Mouse (Mus musculus) MEL (cell line): Measurements from ENCODE around the gene Nkx2-3.

Experiments used
- EP300 ChIP-seq, 2 experiments: IDR thresholded peaks; 2 replicates each; pipeline ENCODE4 v1.6.1; 2011; ENCODE audit warnings: improper control_type of control experiment in 2 of 2, low read length in 2 of 2, low read depth in 1 of 2, mild to moderate bottlenecking in 1 of 2
- HCFC1 ChIP-seq: IDR thresholded peaks from 2 replicates; pipeline ENCODE4 v1.6.1; 2012; ENCODE audit warnings: low read depth, mild to moderate bottlenecking, inconsistent platforms, low read length, improper control_type of control experiment, moderate library complexity
- TAL1 ChIP-seq: IDR thresholded peaks from 2 replicates; pipeline ENCODE4 v1.6.1; 2012; ENCODE audit warnings: mild to moderate bottlenecking, inconsistent platforms, low read length, moderate library complexity, mixed read lengths
- TCF12 ChIP-seq: IDR thresholded peaks from 2 replicates; pipeline ENCODE4 v1.6.1; 2014; ENCODE audit warnings: low read depth, mild to moderate bottlenecking, inconsistent platforms, low read length, improper control_type of control experiment, moderate library complexity
- UBTF ChIP-seq: IDR thresholded peaks from 2 replicates; pipeline ENCODE4 v1.6.1; 2012; ENCODE audit warnings: low read depth, mild to moderate bottlenecking, inconsistent platforms, low read length, improper control_type of control experiment, moderate library complexity, borderline replicate concordance; ENCODE audit not compliant: insufficient read depth
- USF1 ChIP-seq: IDR thresholded peaks from 2 replicates; pipeline ENCODE4 v1.6.1; 2014; ENCODE audit warnings: low read depth, mild to moderate bottlenecking, inconsistent platforms, low read length, improper control_type of control experiment, moderate library complexity
- ZC3H11A ChIP-seq: IDR thresholded peaks from 2 replicates; pipeline ENCODE4 v1.6.1; 2012; ENCODE audit warnings: low read depth, mild to moderate bottlenecking, inconsistent platforms, low read length, improper control_type of control experiment
- ZNF384 ChIP-seq: IDR thresholded peaks from 2 replicates; pipeline ENCODE4 v1.6.1; 2012; ENCODE audit warnings: low read depth, mild to moderate bottlenecking, inconsistent platforms, low read length, improper control_type of control experiment

- TF ChIP-seq ZC3H11A (no peak), EP300 (IDR thresholded peaks at IDR 0.05; ENCODE audit: low read depth in 1 of 2, low read length in 2 of 2) (no peak), TAL1 (no peak), HCFC1 (no peak), UBTF (no peak), ZNF384 (no peak), USF1 (no peak), TCF12 (no peak)
Measured at GRCm38 (mm10) chr19:43611561-43611960, 564 bp upstream of the Nkx2-3 start.
